Mouse (Mus musculus): ENCODE measurements around the gene Ripk4. TPM values are rescaled to one million over a fixed set of nuclear protein-coding genes. Genes with fewer than 3 reads are reported as not detected.

Gene Ripk4
- total RNA-seq (2021) = not detected
- long read RNA-seq, experiment 1, partial matches to known transcripts = 1 of 2 reads
- long read RNA-seq, experiment 1, other reads (novel, unspliced or antisense) = 0 of 2 reads
- long read RNA-seq, experiment 2 = 0 reads

DNA sequence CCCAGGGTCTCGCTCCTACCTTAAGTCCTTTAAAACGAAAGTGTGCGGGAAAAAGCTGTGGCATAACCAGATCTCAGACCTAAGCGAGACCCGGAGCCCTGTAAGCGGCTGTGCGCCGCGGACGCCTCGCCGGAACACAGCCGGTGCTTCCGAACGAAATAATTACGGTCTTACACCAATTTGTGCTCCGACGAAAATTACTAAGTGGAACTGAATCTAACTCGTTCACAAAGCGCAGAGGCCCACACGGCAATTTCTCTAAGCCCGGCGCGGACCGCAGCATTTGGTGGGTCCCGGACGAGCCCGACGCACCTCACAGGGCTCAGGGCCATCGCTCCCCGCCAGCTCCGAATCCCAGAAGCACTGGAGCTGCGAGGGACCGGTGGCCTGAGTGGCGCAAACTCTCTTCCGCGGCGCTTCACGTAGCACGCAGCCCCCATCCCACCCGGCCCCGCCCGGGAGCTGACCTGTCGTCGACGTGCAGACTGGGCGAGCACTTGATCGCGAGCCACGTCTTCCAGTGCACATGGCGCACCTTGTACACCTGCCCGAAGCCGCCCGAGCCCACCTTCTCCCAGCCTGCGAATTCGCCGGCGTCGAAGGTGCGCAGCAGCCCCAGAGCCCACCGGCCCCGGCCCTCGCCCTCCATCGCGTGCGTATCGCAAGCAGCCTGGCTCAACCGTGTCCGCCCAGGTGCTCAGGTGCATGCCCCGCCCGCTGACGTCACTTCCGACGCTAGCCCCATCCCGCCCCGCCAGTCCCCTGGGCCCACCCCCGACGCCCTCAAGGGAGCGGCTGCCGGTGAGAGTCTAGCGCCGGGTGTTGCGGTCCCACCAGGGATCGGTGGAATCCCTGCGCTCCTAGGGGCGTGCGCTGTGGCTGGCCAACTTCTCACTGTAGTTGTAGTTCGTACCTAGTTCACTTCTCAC, at the start of gene Ripk4:
Gene Ripk4 (minus strand): TSS at position 727 of the 929 bp plus-strand sequence.
- DNase-seq (ENCODE audit: low spot score in 2 of 2) = no peak

DNA sequence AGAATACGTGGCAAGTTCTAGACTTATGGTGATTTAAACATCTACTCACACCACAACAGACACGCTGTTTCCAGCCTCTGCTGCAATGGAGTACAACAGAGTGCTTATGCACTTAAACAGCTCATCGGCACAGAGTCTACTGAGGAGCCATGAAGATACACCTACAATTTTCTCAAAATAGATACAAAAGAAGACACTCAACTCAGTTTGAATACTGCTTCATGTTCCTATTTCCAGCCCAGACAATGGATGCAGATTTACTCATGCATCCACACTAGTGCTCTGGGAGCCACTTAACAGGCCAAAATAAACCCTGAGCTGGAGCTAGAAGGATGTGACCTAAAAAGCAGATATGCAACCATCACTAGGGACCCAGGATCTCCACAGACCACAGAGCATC, 45.3 kb upstream of the Ripk4 start:
- no peak for DNase-seq (ENCODE audit: low spot score in 2 of 2)

DNA sequence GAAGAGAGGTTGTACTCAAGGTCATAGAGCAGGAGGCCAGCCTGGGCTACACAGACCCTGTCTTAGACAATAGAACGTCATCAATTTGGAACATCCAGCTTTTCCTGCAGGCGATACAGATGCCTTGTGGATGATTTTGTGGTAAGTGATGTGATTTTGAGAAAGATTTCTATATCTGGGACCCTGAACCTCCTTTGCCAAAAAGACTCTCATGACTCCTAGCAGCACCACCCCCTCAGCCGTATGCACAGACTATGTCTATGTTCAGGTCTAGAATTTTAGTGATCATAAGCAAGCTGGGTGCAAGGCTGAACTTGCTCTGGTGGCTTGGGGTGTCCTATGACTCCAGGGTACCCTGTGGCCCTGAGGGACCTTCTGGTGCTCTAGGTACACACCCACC, 42.1 kb upstream of the Ripk4 start:
- DNase-seq (ENCODE audit: low spot score in 2 of 2) = no peak

DNA sequence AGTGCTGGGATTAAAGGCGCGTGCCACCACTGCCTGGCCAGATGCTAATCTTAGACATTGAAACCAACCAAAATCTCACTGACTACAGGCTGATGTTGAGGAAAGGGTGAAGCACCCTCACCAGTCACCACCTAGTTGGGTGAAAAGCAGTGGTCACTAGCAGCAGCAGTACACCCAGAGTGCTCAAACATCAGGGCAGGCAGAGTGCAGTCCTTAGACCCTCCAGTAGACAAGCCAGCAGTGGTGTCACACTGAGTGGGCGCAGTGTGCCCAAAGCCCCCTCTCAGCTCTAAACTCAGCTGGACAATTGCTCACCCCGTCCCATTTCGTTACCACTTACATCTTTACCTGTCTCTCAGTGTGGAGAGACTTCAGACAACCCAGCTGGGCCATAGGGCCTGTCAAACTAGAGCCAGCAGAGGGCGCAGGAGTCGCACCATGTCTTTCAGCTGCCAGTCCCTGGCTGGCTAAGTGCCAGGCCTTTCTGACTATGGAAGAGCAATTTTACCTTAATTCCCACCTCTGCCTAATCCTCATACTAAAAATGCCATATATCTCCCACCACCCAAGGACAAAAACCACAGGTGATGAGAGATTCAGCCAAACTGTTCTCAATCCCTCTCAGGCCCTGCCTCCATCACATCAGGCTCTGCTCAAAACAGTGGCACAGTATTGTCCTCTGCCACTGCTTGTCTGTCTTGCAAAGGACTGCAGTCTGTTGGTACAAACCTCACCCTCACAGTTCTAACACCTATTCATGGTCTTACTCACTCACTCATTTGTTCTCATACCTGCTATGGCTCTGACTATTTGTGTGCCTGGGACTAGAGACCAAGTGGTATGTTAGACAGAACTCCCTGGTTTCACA, 41.3 kb upstream of the Ripk4 start:
- DNase-seq (ENCODE audit: low spot score in 2 of 2) = peak; percentile 61 to 79

DNA sequence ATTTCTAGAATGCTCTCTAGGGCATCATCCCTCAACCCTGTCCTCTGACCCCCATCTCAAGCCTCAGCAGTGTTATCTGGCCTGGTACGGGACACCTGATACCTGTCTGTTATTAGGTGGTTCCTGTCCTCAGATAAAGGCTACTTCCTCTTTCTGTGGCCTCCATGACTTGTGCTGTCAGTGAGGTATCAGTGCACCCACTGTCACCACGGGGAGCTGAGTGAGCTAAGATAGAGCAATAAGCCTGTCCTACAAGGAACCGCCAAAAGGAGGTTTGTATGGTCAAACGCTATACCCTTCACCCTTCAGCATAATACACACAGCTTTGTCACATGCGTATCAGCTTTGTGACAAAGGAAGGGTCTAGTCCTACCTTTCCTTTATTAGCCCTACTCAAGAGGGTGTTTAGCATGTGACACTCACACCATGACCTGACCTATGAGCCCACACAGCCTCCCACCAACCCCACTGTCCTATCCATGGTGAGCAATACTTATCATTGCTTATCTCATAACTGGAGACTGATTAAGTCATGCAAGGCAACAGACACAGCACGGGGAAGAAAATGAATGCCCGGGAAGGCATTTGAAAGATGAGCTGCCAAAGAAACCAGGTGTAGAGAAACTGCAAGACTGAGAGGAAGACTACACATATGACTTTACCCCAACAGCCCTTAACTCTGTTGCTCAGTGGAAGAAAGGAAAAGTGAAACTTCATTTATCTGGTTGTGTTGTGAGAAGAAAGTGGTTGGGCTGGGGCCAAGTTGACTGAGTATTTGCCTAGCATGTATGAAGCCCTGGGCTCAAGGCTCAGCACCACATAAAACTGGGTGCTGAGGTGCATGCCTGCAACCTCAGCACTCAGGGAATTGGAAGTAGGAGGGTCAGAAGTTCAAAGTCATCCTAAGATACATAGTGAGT, 34.6 kb upstream of the Ripk4 start:
- DNase-seq (ENCODE audit: low spot score in 2 of 2) = no peak

DNA sequence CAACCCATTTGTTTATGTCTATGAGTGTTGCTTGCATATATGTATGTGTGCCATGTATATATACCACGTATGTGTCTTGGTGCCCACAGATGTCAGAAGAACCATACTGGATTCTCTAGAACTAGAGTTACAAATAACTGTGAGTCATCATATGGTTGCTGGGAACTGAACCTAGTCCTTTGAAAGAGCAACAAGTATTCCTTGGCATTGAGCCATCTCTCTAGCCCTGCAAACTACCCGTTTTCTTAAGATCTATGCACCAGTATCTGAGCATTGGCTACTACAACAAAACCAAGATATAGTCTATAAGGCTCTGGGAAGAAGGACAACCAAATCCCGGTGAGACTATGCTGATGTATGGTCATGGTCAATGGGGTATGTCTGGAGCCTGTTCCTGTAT, 33.6 kb upstream of the Ripk4 start:
- no peak for DNase-seq (ENCODE audit: low spot score in 2 of 2)

- DNase-seq (ENCODE audit: low spot score in 2 of 2) = no peak
Measured at GRCm38 (mm10) chr16:97794256-97794655, 30.7 kb upstream of the Ripk4 start.

DNA sequence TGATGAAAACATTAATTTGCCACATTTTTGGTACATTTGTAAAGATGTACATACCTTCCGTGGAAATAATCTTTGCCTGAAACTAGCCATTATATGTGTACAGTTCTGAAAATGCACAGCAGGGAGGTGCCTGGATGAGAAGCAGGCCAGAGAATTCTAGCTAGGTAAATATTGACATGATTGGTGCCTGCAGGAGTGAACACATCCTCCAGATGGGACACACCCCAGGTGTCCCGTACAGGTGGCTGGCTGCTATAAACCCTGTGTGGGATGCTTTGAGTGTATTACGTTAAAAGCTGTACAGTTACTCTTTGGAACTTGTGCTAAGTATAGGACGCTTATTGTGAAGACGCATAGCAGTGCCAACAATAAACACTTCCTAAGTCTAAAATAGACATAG, 19.5 kb upstream of the Ripk4 start:
- DNase-seq (ENCODE audit: low spot score in 2 of 2) = no peak

DNA sequence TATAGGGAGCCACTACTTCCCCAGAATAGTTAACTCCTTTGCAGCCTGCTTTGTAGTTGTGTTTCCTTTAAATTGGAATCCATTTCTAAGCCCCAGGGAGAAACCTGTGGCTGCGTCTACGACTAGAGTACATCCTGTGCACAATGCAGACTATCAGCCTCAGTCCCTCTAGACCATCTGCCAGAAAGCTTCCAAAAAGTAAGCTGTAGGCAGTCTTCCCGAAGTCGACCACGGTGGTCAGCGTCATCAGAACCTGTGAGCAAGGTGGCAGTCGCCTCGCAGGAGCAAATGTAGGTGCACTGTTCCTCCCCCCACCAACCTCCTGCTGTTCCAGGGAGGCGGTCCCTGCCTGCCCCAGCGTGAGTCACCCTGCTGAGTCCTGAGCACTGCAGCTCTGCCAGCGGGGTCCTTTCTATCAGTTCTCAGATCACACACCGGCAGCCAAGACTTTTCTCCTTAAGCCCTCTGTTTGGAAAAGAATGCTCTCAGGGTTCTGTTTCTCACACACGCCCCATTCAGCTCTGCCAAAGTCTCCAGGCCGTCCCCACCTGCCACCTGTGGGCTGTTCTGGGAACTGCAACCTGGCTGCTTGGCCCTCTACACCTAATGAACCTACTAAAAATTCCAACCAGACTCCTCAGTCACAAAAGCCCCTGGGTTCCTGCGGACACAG, 14.9 kb upstream of the Ripk4 start:
- peak; percentile 52 to 75 for DNase-seq (ENCODE audit: low spot score in 2 of 2)

GRCm38 (mm10) chr16:97766501-97766900, 2.9 kb upstream of the Ripk4 start:
- no peak for DNase-seq (ENCODE audit: low spot score in 2 of 2)

DNA sequence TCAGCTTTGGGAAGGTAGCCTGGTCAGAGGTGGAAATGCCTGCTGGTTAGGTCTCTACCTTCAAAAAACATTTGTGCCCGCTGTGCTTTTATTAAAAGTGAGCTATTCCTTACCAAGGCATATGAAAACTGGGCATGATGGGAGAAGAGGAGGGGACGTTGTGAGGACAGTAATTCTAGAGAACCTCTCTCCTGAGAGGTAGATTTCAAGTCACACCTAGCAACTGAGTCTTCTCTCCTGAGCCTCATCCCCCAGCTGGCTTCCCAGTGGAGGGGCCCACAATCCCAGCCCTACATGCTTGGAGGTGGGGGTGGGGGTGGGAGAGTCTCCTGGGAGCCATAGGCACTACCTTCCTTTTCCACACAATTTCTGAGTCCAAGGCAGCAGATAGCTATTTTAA, 1.0 kb upstream of the Ripk4 start:
- no peak for DNase-seq (ENCODE audit: low spot score in 2 of 2)

DNA sequence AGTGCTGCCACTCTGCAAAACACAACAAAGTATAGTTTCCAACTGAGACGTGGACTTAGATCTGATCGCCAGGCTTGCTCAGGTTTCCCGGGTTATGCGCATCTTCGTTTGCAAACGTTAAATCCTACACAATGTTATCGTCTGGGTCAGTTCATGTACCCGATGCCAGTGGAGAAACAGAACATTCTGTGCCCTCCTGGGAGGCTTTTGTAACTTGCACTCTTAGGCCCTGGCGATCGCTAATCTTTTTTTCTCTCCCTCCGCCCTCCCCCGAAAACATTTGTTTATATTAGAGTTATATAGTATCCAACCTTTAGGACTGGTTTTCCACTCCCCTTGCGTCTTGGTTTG, 378 bp upstream of the Ripk4 start:
- no peak for DNase-seq (ENCODE audit: low spot score in 2 of 2)

- no peak for DNase-seq (ENCODE audit: low spot score in 2 of 2)
Measured at GRCm38 (mm10) chr16:97761782-97762181, 1.8 kb downstream of the Ripk4 start.

- DNase-seq (ENCODE audit: low spot score in 2 of 2) = no peak
Measured at GRCm38 (mm10) chr16:97759681-97760080, 3.9 kb downstream of the Ripk4 start.

DNA sequence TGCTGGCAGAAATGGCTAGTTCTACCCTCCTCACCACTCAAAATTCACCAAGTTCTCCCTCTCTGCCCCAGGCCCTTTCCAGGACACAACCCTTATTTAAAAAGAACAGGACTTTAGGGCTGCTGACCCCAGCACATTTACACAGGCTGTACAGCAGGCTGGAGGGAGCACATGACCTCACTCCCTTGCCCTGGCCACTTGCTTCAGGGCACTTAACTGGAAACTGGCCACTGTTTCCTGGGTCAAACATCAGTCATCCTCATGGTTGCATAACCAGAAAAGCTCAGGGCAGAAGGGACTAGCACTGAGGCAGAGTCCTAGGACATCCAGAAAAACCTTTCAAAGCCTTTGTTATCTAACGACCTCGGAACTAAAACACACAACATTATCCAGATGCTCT, 5.3 kb downstream of the Ripk4 start:
- DNase-seq (ENCODE audit: low spot score in 2 of 2) = no peak

DNA sequence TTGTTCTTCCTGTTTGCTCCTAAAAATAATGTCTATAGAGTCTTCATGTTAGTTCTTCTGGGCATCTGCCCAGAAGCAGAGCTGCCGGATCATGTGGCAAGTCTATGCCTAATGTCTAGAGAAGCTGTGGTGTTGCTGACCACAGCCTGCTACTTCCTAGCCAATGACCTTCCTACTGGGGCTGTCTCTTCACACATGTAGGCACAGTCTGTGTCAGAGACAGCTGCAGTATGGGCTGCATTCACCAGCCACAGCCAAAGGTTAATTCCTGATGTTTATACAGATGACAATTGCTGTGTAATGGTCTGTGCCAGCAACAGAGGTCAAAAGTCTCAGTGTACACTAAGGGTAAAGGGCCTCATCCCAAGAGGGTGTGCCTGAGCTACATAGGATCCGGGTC, 7.1 kb downstream of the Ripk4 start:
- DNase-seq (ENCODE audit: low spot score in 2 of 2) = no peak

DNA sequence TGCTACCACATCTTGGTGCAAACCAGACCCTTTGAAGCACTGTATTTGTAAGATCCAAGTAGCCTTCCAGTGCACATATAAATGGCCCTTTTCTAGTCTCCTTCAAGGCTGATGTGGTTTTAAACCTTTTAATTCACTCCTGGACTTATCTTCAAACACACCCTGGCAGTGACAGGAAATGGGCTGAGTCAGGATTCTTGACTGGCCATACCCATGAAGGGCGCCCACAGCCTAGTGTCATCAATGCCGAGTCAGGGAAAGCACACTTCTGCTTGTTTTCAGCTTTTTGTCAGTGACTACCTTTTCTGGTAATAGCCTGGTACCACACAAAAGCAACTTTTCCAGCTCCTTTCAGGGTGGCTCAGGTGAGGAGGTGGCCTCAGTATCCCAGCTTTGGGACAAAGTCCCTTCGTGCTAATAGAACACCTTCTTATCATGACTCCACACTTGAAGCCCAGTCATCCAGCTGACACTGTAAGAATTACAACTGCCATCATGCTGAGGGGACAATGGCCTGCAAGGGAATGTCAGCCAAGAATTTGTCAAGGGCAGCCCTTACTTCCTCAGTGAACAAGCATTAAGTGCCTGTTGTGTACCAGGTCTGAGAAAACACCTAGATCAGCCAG, 11.2 kb downstream of the Ripk4 start:
- no peak for DNase-seq (ENCODE audit: low spot score in 2 of 2)

GRCm38 (mm10) chr16:97751884-97752283, 11.7 kb downstream of the Ripk4 start:
- no peak for DNase-seq (ENCODE audit: low spot score in 2 of 2)

GRCm38 (mm10) chr16:97748421-97748820, 15.2 kb downstream of the Ripk4 start:
- DNase-seq (ENCODE audit: low spot score in 2 of 2) = no peak

GRCm38 (mm10) chr16:97738030-97738429, 25.6 kb downstream of the Ripk4 start:
- no peak for DNase-seq (ENCODE audit: low spot score in 2 of 2)
